Mouse (Mus musculus) A20 (cell line): ENCODE measurements around the gene Banp.

ENCODE experiments used
- DNase-seq: peaks from one replicate; pipeline ENCODE4 v3.0.0-alpha.2; 2011; ENCODE audit warnings: low read depth, low spot score

The Banp gene

DNA sequence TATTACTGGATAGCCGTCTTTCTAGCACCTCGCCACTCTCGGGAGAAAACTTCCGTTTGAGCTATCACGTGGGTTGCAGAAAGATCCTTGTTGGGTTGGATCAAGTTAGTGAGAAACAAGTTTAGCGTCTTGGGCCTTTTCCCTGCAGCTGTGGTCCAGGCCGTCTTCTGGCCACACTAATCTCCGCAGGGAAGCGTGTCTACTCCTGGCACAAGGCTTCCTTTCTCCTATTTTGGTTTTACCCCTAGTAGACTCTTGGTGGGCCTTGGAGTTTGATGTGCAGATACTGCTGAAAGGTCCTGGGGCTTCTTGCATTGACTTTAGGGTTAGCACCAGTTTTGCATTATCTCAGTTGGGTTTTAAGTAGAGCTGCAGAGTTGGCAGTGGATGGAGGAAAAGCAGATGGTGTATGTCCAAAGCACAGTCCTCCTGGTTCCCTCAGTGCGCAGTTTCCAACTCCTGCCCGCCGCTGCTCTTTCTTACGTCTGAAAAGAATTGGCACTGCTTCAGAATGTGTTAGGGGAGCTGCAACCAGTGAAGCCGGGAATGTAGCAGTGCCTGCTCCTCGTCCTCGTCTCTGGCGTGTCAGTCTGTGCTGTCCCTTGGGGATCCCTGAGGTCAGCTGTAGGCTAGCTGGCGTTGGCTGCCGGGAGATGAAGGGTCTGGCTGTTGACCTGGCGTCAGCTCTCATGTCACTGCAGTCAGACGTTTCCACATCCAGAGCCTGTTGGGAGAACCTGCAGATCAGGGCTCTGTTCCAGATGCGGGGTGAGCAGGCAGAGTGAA is 68.7 kb downstream of the Banp start:
- DNase-seq: no peak

DNA sequence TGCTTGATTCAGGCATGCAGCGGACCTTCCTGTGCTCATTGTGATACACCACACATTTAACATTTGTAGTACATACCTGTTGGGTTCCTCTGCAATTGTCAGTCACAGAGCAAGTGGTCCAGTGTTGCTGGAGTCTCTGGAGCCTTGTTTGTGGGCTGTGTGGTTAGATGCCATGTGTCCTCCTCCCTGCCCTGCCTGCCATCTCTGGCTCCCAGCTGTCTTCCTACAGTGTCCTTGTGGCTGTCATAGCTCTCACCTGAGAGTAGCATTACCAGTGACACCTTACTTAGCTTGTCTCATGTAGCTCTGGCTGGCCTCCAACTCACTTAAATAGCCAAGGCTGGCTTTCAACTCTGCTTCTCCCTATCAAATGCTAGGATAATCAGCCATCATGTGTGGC is 69.6 kb downstream of the Banp start:
- DNase-seq: no peak

DNA sequence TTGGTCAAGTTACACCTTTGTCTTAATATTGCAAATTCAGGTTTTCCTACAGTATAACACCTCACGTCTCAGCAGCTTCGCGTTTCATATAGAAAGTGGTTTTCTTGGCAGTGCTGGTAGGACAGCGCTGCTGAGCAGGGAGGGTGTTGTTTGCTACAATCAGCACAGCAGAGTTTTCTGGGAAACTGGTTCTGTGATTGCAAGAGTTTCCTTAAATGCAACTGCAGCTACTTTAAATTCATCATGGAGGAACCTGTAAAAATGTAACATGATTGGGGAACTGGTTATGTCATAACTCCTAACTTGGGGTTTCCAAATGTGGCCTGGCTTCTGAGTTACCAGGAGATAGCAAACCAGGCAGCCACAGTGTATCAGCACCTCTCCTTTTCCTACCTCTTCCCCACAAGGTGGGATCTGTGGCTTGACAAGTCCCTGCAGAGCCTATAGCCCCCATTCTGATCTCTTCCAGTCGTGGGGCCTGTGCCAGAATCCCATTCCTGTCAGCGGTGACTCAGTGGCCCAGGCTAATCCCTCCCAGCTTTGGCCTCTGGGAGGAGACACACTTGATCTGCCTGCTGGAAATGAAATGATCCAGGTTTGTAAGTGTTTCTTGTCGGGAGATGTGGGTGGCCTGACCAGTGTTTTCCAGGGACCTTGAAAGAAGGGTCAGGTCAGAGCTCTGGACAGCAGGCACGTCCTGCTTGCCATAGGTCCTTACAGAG is 70.7 kb downstream of the Banp start:
- DNase-seq: no peak

GRCm38 (mm10) chr8:122021725-122022124 is 72.2 kb downstream of the Banp start:
- no peak for DNase-seq

- no peak for DNase-seq
Measured at GRCm38 (mm10) chr8:122022274-122022673, 72.7 kb downstream of the Banp start.

- DNase-seq: no peak
Measured at GRCm38 (mm10) chr8:122022705-122023104, 73.2 kb downstream of the Banp start.

DNA sequence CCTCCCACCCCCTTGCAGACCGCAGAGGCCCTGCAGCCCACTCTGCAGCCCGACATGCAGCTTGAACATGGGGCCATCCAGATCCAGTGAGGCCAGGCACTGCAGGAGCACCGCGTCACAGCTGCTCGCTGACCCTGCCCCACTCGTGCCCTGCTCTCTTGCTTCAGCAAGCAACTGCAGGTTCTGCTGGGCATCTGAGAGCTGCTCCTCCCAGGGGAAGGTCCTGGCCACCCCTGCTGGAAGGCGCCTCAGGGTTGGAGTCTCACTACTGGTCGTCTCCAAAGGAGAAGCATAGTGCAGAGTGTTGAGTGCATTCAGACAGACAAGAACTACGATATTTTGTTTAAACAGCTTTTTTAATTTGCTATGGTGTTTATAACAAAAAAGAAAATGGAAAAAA is 76.0 kb downstream of the Banp start:
- no peak for DNase-seq

DNA sequence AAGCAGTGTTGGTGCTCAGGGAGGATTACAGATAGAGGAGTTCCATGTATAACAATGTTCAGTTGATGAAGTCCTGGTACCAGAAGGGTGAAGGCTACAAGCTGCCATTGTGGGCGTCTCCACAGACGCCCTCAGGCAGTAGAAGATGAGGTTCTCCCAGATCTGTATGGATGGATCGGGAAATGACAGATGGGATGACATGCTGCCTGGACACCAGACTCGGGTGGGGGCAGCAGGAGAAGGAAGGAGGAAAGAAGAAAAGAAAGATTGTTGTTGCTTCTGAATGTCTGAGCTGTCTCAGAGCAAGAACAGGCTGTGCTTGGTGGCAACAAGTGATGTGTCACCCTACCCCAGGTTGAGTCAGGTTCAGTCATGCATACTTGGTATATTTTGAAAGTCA is 78.6 kb downstream of the Banp start:
- DNase-seq: no peak

GRCm38 (mm10) chr8:122030965-122031364 is 81.4 kb downstream of the Banp start:
- no peak for DNase-seq

DNA sequence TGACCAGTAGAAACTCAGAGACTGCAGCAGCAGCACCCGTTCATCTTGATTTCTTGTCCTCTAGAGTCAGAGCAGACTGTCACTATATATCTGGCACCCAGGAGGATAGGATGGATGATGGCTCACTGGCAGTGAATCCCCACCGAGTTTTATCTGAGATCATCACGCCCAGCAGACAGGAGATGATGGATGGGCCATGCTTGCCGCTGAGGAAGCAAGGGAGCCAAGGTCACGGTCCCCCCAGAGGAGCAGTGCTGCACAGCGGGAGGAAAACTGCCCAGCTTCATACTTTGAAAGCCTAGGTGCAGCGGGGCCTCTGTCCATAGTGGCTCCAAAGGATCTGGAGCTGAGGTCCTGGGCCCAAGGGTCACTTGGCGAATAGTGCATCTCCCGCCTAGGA is 83.2 kb downstream of the Banp start:
- DNase-seq: no peak

- DNase-seq: no peak
Measured at GRCm38 (mm10) chr8:122035543-122035942, 86.0 kb downstream of the Banp start.

GRCm38 (mm10) chr8:122036325-122036724 is 86.8 kb downstream of the Banp start:
- DNase-seq: no peak

DNA sequence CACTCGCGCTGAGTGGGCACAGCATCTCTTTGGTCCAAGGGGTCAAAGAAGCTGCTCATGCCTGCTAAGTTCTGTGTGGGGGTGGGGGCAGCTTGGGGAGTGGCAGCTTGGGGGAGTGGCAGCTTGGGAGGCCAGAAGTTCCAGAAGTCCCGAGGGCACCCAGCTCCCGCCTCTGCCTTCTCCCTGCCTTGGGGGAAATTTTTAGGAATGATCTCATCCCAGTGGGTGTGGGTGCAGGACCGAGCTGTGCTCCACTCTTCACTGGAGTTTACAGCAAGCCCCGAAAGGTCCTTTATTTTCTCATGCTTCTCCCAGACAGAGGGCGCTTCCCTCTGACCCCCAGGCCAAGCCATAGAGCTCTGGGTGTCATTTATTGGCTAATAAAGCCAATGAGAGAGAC is 87.7 kb downstream of the Banp start:
- no peak for DNase-seq

GRCm38 (mm10) chr8:122038076-122038475 is 88.5 kb downstream of the Banp start:
- no peak for DNase-seq

DNA sequence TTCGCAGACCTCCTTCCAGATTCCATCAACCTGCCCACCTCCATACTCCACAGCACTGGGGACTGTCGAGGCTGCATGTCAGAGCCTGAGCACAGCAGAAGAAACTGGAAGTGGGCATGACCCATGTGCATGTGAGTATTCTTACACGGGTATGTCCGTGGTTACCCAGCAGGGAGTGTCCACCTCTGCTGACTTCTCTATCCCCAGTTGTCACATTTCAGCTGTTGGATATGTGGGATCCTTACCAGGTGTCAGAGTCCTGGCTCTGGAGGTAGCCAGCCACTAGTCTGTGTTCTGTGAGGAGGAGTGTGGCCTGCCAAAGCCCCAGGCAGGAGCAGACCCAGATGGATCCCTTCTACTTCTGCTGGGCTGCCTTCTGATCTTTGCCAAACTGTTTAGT is 89.9 kb downstream of the Banp start:
- no peak for DNase-seq

GRCm38 (mm10) chr8:122047206-122047870 is 97.8 kb downstream of the Banp start:
- no peak for DNase-seq

DNA sequence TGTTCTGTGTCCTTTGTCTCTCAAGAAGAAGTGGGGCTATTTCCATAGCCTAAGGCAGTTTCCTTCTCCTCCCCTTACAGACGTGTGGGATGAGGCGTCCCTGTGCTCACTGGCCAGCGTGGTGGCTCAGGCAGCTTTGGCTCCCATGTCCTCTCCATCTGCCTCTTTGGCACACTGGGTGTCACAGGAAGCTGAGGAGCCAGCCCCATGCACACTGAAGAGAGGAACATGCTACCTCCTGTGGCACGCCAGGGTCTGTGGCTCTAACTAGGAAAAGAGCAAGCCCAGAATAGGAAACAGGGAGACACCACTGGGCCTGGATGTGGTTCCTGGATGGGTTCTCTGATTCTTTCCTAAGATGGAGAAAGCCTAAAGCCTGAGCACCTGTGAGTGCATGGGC is 99.7 kb downstream of the Banp start:
- no peak for DNase-seq

GRCm38 (mm10) chr8:122049923-122050322 is 100.4 kb downstream of the Banp start:
- no peak for DNase-seq

DNA sequence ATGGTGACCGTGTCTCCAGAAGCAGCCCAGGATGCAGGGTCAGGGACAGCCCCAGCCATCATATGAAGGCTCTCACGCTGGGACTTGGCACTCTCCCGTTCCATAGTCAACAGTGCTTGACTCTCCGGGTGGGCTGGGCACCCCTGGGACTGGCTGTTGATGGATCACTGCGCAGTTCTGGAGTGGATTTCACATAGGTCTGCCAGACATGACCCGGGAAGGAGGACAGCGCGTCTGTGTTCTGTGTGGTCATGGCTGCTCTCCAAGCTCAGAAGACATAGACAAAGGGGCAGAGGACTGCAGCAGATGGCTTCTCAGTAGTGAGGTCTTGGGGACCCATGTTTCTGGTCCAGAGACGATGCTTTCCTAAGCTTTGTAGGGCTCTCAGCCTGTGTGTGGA is 101.1 kb downstream of the Banp start:
- DNase-seq: no peak

GRCm38 (mm10) chr8:122055321-122055720 is 105.8 kb downstream of the Banp start:
- no peak for DNase-seq

GRCm38 (mm10) chr8:122056113-122056512 is 106.6 kb downstream of the Banp start:
- DNase-seq: no peak

- DNase-seq: no peak
Measured at GRCm38 (mm10) chr8:122056882-122057281, 107.3 kb downstream of the Banp start.

DNA sequence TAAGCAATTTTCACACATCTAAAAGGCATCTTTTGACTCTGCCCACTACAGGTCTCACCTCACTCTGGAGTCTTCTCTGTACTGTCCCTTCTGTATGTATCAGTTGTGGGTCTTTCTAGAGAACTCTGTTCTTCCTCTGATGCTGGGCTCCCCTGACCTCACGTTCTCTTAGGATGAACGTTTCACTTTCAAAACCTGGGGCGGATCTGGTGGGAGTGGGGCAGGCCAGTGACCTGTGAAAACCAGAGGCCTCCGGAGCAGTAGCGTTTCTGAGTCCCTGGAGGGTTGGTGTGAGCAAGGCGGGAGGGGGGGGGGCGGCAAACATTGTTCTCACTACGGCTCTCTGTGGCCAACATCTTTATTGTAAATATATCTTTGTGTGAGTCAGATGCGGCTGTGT is 109.0 kb downstream of the Banp start:
- no peak for DNase-seq
